Mouse (Mus musculus): ENCODE data around the gene Sh3d19. TPM values are rescaled to one million over a fixed set of nuclear protein-coding genes. Genes with fewer than 3 reads are reported as not detected.
A peak's percentile ranks its signal among the peaks of the same experiment; 100 is the strongest.
"Not testable (repeated sequence)": the region's sequence is repeated elsewhere in the genome, so short reads cannot be mapped to it uniquely, and the experiment has no call there.

The Sh3d19 gene
- polyA plus RNA-seq, 1 experiment from 2014 or later, result 13.9 TPM

- 87% methylated on average over 10 of the region's 10 CpGs for WGBS
- no peak overlapping the region for H3K4me2 ChIP-seq (replicated peaks)
- H3K36me3 ChIP-seq, result no peaks in the 10 kb centered on the region
- peaks cover 6% of the 10 kb centered on the region; the same call in 1 of the 2 replicates for H3K9me3 ChIP-seq (replicated peaks)
- H3K9ac ChIP-seq, result no peak overlapping the region
- H3K27me3 ChIP-seq, result no peaks in the 10 kb centered on the region
- H3K27ac ChIP-seq, result no peak overlapping the region
- no peaks in the 10 kb centered on the region for H3K4me1 ChIP-seq
- H3K4me3 ChIP-seq, result no peak overlapping the region
- no peak for ATAC-seq (ENCODE audit: low FRiP score)
These were observed 18.1 kb upstream of the Sh3d19 start for GRCm38 (mm10) chr3:85952696-85953283.

DNA sequence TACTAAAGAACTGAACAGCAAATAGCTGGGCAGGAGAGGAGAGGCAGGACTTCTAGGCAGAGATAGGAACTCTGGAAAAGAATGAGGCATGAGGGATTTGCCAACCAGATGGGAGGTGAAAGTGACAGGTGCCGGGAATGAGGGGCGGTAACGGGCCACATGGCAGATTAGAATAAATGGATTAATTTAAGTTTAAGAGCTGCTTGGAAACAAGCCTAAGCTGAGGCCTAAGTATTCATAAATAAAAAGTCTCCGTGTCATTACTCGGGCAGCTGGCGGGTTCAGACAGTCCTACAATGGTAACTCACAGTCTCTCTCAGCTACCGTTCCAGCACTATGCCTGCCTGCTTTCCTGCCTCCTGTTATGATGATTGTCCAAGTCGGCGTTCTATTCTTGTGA lies 15.6 kb upstream of the Sh3d19 start:
- no peak overlapping the region for H3K9ac ChIP-seq
- WGBS, result 92% methylated on average over 9 of the region's 9 CpGs
- no peak overlapping the region for H3K27ac ChIP-seq
- H3K4me1 ChIP-seq, result no peaks in the 10 kb centered on the region
- H3K36me3 ChIP-seq, result no peaks in the 10 kb centered on the region
- H3K4me2 ChIP-seq (replicated peaks), result no peak overlapping the region
- H3K27me3 ChIP-seq, result no peaks in the 10 kb centered on the region
- H3K4me3 ChIP-seq, result no peak overlapping the region
- no peaks in the 10 kb centered on the region for H3K9me3 ChIP-seq (replicated peaks)
- no peak for ATAC-seq (ENCODE audit: low FRiP score)

DNA sequence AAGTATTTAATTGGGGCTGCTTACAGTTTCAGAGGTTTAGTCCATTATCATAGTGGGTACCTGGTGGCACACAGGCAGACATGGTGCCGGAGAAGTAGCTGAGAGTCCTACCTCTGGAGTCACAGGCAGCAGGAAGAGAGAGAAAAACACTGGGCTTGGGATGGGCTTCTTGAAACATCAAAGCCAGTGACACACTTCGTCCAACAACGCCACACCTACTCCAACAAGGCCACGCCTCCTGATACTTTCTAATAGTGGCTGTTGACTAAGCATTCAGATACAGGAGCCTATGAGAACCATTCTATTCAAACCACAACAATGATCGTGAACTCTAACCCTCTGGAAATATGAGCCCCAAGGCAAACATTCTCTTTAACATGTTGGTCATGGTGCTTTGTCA lies 15.2 kb upstream of the Sh3d19 start:
- Histone ChIP-seq H3K27ac (no peak overlapping the region), H3K27me3 (no peaks in the 10 kb centered on the region), H3K9ac (no peak overlapping the region), H3K4me2 (replicated peaks) (no peak overlapping the region), H3K4me3 (no peak overlapping the region), H3K4me1 (no peaks in the 10 kb centered on the region), H3K9me3 (replicated peaks) (no peaks in the 10 kb centered on the region), H3K36me3 (no peaks in the 10 kb centered on the region)
- no peak for ATAC-seq (ENCODE audit: low FRiP score)
- 76% methylated on average over 5 of the region's 5 CpGs for WGBS

- ATAC-seq (ENCODE audit: low FRiP score), result no peak
- WGBS, result 90% methylated on average over 1 of the region's 1 CpGs
- H3K9ac ChIP-seq, result no peak overlapping the region
- H3K4me3 ChIP-seq, result no peak overlapping the region
- H3K36me3 ChIP-seq, result no peaks in the 10 kb centered on the region
- H3K9me3 ChIP-seq (replicated peaks), result 0 out of 2 replicates have a peak, but pooled peaks cover 2% of the 10 kb centered on the region
- H3K4me1 ChIP-seq, result no peaks in the 10 kb centered on the region
- H3K4me2 ChIP-seq (replicated peaks), result no peak overlapping the region
- H3K27me3 ChIP-seq, result no peaks in the 10 kb centered on the region
- no peak overlapping the region for H3K27ac ChIP-seq
These were observed 11.2 kb upstream of the Sh3d19 start for GRCm38 (mm10) chr3:85959669-85960068.

- H3K4me2 ChIP-seq (replicated peaks), result no peak overlapping the region
- no peak for ATAC-seq (ENCODE audit: low FRiP score)
- no peaks in the 10 kb centered on the region for H3K4me1 ChIP-seq
- H3K27ac ChIP-seq, result no peak overlapping the region
- no peaks in the 10 kb centered on the region for H3K27me3 ChIP-seq
- 49% methylated on average over 5 of the region's 5 CpGs for WGBS
- H3K9me3 ChIP-seq (replicated peaks), result 0 out of 2 replicates have a peak, but pooled peaks cover 2% of the 10 kb centered on the region
- no peak overlapping the region for H3K4me3 ChIP-seq
- H3K36me3 ChIP-seq, result no peaks in the 10 kb centered on the region
- H3K9ac ChIP-seq, result no peak overlapping the region
These were observed 9.8 kb upstream of the Sh3d19 start for GRCm38 (mm10) chr3:85961134-85961533.

- Histone ChIP-seq H3K4me2 (replicated peaks) (no peak overlapping the region), H3K9me3 (replicated peaks) (0 out of 2 replicates have a peak, but pooled peaks cover 2% of the 10 kb centered on the region), H3K9ac (no peak overlapping the region), H3K27me3 (no peaks in the 10 kb centered on the region; the same call in 1 of the 2 replicates), H3K27ac (no peak overlapping the region), H3K4me1 (peaks cover 3% of the 10 kb centered on the region; the same call in 1 of the 2 replicates), H3K36me3 (no peaks in the 10 kb centered on the region), H3K4me3 (no peak overlapping the region)
- no peak for ATAC-seq (ENCODE audit: low FRiP score)
- WGBS, result 88% methylated on average over 4 of the region's 4 CpGs
These were observed 5.4 kb upstream of the Sh3d19 start for GRCm38 (mm10) chr3:85965479-85965878.

- Histone ChIP-seq H3K27me3 (no peaks in the 10 kb centered on the region; the same call in 1 of the 2 replicates), H3K4me3 (no peak overlapping the region), H3K9me3 (replicated peaks) (no peaks in the 10 kb centered on the region), H3K4me1 (peaks cover 7% of the 10 kb centered on the region), H3K27ac (no peak overlapping the region), H3K4me2 (replicated peaks) (no peak overlapping the region), H3K36me3 (no peaks in the 10 kb centered on the region), H3K9ac (no peak overlapping the region)
- 85% methylated on average over 8 of the region's 8 CpGs for WGBS
- no peak for ATAC-seq (ENCODE audit: low FRiP score)
These were observed 1.9 kb upstream of the Sh3d19 start for GRCm38 (mm10) chr3:85969040-85969439.

- peak overlapping the region; percentile 91 for H3K9ac ChIP-seq
- WGBS, result under 1% methylated on average over 13 of the region's 13 CpGs
- no peaks in the 10 kb centered on the region for H3K36me3 ChIP-seq
- H3K27me3 ChIP-seq, result no peaks in the 10 kb centered on the region; the same call in 1 of the 2 replicates
- peak; percentile 46 for ATAC-seq (ENCODE audit: low FRiP score)
- no peak overlapping the region for H3K27ac ChIP-seq
- H3K4me3 ChIP-seq, result peak overlapping the region; percentile 86
- no peaks in the 10 kb centered on the region for H3K9me3 ChIP-seq (replicated peaks)
- peaks cover 7% of the 10 kb centered on the region for H3K4me1 ChIP-seq
- peak overlapping the region; percentile 88 for H3K4me2 ChIP-seq (replicated peaks)
These were observed 678 bp downstream of the Sh3d19 start for GRCm38 (mm10) chr3:85971599-85971975.

GRCm38 (mm10) chr3:85973376-85974140 lies 2.6 kb downstream of the Sh3d19 start:
- no peak overlapping the region for H3K9ac ChIP-seq
- H3K27me3 ChIP-seq, result no peaks in the 10 kb centered on the region; the same call in 1 of the 2 replicates
- WGBS, result 92% methylated on average over 10 of the region's 10 CpGs
- H3K4me1 ChIP-seq, result peaks cover 7% of the 10 kb centered on the region
- no peaks in the 10 kb centered on the region for H3K9me3 ChIP-seq (replicated peaks)
- no peak for ATAC-seq (ENCODE audit: low FRiP score)
- H3K4me3 ChIP-seq, result no peak overlapping the region
- H3K4me2 ChIP-seq (replicated peaks), result no peak overlapping the region
- no peaks in the 10 kb centered on the region for H3K36me3 ChIP-seq
- H3K27ac ChIP-seq, result no peak overlapping the region

- whole genome bisulfite sequencing, result 75% methylated on average over 4 of the region's 4 CpGs
- Histone ChIP-seq H3K27ac (no peak overlapping the region), H3K9me3 (replicated peaks) (no peaks in the 10 kb centered on the region), H3K27me3 (no peaks in the 10 kb centered on the region; the same call in 1 of the 2 replicates), H3K4me2 (replicated peaks) (no peak overlapping the region), H3K9ac (no peak overlapping the region), H3K4me3 (no peak overlapping the region), H3K36me3 (no peaks in the 10 kb centered on the region), H3K4me1 (peaks cover 7% of the 10 kb centered on the region)
- ATAC-seq (ENCODE audit: low FRiP score), result no peak
These were observed 3.5 kb downstream of the Sh3d19 start for GRCm38 (mm10) chr3:85974451-85974850.

DNA sequence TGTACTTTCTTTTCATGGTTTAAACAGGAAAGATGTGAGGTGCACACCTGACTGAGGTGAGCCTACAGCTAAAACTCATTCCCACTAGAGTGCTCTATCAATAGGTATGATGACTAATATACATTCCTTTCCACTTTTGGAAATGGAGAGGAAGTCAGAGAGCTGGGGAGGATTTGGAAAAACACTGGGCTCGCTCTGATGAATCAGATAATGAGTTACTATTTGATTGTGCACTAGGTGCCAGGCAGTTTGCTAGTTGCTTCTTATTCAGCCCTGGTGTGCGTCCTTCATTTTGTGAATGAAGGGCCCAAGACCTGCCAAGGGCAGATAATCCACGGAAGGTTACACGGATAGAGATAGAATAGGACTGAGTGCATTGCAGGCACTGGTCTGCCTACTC lies 9.1 kb downstream of the Sh3d19 start:
- no peak overlapping the region for H3K4me2 ChIP-seq (replicated peaks)
- no peaks in the 10 kb centered on the region for H3K4me1 ChIP-seq
- H3K27ac ChIP-seq, result no peak overlapping the region
- no peaks in the 10 kb centered on the region for H3K27me3 ChIP-seq
- no peaks in the 10 kb centered on the region for H3K36me3 ChIP-seq
- H3K9ac ChIP-seq, result no peak overlapping the region
- ATAC-seq (ENCODE audit: low FRiP score), result no peak
- H3K4me3 ChIP-seq, result no peak overlapping the region
- WGBS, result 98% methylated on average over 4 of the region's 4 CpGs
- H3K9me3 ChIP-seq (replicated peaks), result no peaks in the 10 kb centered on the region

DNA sequence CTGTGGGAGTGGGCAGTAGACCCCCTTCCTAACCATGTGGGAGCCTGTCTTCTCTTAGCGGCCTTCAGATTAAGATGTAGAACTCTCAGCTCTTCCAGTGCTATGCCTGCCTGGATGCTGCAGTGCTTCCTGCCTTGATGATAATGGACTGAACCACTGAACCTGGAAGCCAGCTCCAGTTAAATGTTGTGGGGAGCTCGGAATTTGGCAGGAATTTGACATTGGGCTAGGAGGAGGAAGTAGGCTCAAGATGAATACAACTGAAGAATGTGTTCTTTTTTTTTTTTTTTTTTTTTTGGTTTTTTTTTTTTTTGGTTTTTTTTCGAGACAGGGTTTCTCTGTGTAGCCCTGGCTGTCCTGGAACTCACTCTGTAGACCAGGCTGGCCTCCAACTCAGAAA lies 10.9 kb downstream of the Sh3d19 start:
- not testable (repeated sequence) for H3K9me3 ChIP-seq (replicated peaks); H3K4me2 ChIP-seq (replicated peaks); H3K27me3 ChIP-seq; H3K9ac ChIP-seq; ATAC-seq (ENCODE audit: low FRiP score); H3K4me3 ChIP-seq; H3K4me1 ChIP-seq; H3K36me3 ChIP-seq; H3K27ac ChIP-seq
- 97% methylated on average over 3 of the region's 3 CpGs for WGBS

GRCm38 (mm10) chr3:85984537-85984936 lies 13.6 kb downstream of the Sh3d19 start:
- no peak for ATAC-seq (ENCODE audit: low FRiP score)
- no peak overlapping the region for H3K27ac ChIP-seq
- H3K36me3 ChIP-seq, result no peaks in the 10 kb centered on the region
- no peaks in the 10 kb centered on the region for H3K4me1 ChIP-seq
- no peak overlapping the region for H3K9ac ChIP-seq
- no peaks in the 10 kb centered on the region for H3K27me3 ChIP-seq
- no peaks in the 10 kb centered on the region for H3K9me3 ChIP-seq (replicated peaks)
- H3K4me3 ChIP-seq, result no peak overlapping the region
- 90% methylated on average over 6 of the region's 6 CpGs for WGBS
- no peak overlapping the region for H3K4me2 ChIP-seq (replicated peaks)
